Mouse (Mus musculus) T-helper 2 cell (primary cell): Measurements from ENCODE around the gene Utp6.

Experiments
- in situ Hi-C: fragments of 300-600 bp; cut with MboI, MseI; formaldehyde crosslinking; loops from one replicate; pipeline ENCODE4 v1.15.1; 2025; ENCODE audit warnings: high pct_unique_total_duplicates

Gene Utp6

GRCm38 (mm10) chr11:79961346-79962124 lies 655 bp downstream of the Utp6 start:
- in situ Hi-C loops, result no loop called here

- in situ Hi-C loops, result no loop called here
These were observed 14.9 kb downstream of the Utp6 start for GRCm38 (mm10) chr11:79947265-79947664.

GRCm38 (mm10) chr11:79943601-79944000 lies 18.6 kb downstream of the Utp6 start:
- in situ Hi-C loops, result loop anchor here (5.0 kb wide), 1 partner anchor 89 kb away; no protein-coding TSS in a partner anchor

GRCm38 (mm10) chr11:79943136-79943535 lies 19.1 kb downstream of the Utp6 start:
- in situ Hi-C loops, result loop anchor here (5.0 kb wide), 1 partner anchor 89 kb away; no protein-coding TSS in a partner anchor

- in situ Hi-C loops, result no loop called here
These were observed 26.4 kb downstream of the Utp6 start for GRCm38 (mm10) chr11:79935766-79936165.

- in situ Hi-C loops, result loop anchor here (5.0 kb wide), 1 partner anchor 220 kb away; no protein-coding TSS in a partner anchor
These were observed 39.4 kb downstream of the Utp6 start for GRCm38 (mm10) chr11:79922766-79923165.

GRCm38 (mm10) chr11:79922157-79922556 lies 40.0 kb downstream of the Utp6 start:
- in situ Hi-C loops, result loop anchor here (5.0 kb wide), 1 partner anchor 220 kb away; no protein-coding TSS in a partner anchor

- in situ Hi-C loops, result loop anchor here (5.0 kb wide), 1 partner anchor 218 kb away; no protein-coding TSS in a partner anchor
These were observed 41.6 kb downstream of the Utp6 start for GRCm38 (mm10) chr11:79920505-79921025.

GRCm38 (mm10) chr11:79919685-79920504 lies 42.3 kb downstream of the Utp6 start:
- in situ Hi-C loops, result loop anchor here (5.0 to 10.0 kb wide), 2 partner anchors 218 to 335 kb away; no protein-coding TSS in a partner anchor

GRCm38 (mm10) chr11:79915696-79916349 lies 46.4 kb downstream of the Utp6 start:
- in situ Hi-C loops, result loop anchor here (10.0 kb wide), 1 partner anchor 331 kb away; no protein-coding TSS in a partner anchor

- in situ Hi-C loops, result no loop called here
These were observed 53.3 kb downstream of the Utp6 start for GRCm38 (mm10) chr11:79908600-79909483.

GRCm38 (mm10) chr11:79906920-79907319 lies 55.3 kb downstream of the Utp6 start:
- in situ Hi-C loops, result no loop called here

- in situ Hi-C loops, result no loop called here
These were observed 59.2 kb downstream of the Utp6 start for GRCm38 (mm10) chr11:79902881-79903481.

GRCm38 (mm10) chr11:79901146-79901545 lies 61.0 kb downstream of the Utp6 start:
- in situ Hi-C loops, result no loop called here

- in situ Hi-C loops, result loop anchor here (25.0 kb wide), 2 partner anchors 1130 to 1870 kb away; partner anchors contain the start of gene Ccnq
These were observed 69.9 kb downstream of the Utp6 start for GRCm38 (mm10) chr11:79892259-79892658.

- in situ Hi-C loops, result loop anchor here (25.0 kb wide), 2 partner anchors 1129 to 1871 kb away; partner anchors contain the start of gene Ccnq
These were observed 71.4 kb downstream of the Utp6 start for GRCm38 (mm10) chr11:79890822-79891221.

- in situ Hi-C loops, result loop anchor here (25.0 kb wide), 2 partner anchors 1125 to 1875 kb away; partner anchors contain the start of gene Ccnq
These were observed 75.2 kb downstream of the Utp6 start for GRCm38 (mm10) chr11:79886961-79887360.

GRCm38 (mm10) chr11:79886395-79886794 lies 75.8 kb downstream of the Utp6 start:
- in situ Hi-C loops, result loop anchor here (25.0 kb wide), 2 partner anchors 1124 to 1876 kb away; partner anchors contain the start of gene Ccnq

GRCm38 (mm10) chr11:79885713-79886393 lies 76.3 kb downstream of the Utp6 start:
- in situ Hi-C loops, result loop anchor here (25.0 kb wide), 2 partner anchors 1124 to 1876 kb away; partner anchors contain the start of gene Ccnq
